Mouse (Mus musculus): ENCODE results near the gene Gm5640. TPM values are rescaled to one million over a fixed set of nuclear protein-coding genes. Genes with fewer than 3 reads are reported as not detected.
"Not testable (repeated sequence)": the region's sequence is repeated elsewhere in the genome, so short reads cannot be mapped to it uniquely, and the experiment has no call there.

The Gm5640 gene
- total RNA-seq (2014; rRNA removed) (0.38 and 1.3 TPM in 2 replicates), polyA plus RNA-seq (2015; fragmentation: Nextera tagmentation; extraction: Ambion mirVana) (0.14 and 0.28 TPM in 2 replicates)

- not testable (repeated sequence) for H3K36me3 ChIP-seq (ENCODE audit: insufficient read depth); H3K27me3 ChIP-seq (ENCODE audit: insufficient read depth, low read length); H3K27ac ChIP-seq (ENCODE audit: low read depth, low read length); H3K4me2 ChIP-seq (ENCODE audit: low read depth); H3K4me1 ChIP-seq (ENCODE audit: insufficient read depth); H3K9me3 ChIP-seq (ENCODE audit: low read length); H3K9ac ChIP-seq; H3K4me3 ChIP-seq (ENCODE audit: low read depth, low read length)
- 53% methylated on average over 3 of the region's 5 CpGs for WGBS
- ATAC-seq (peak; percentile 87), DNase-seq (peak; percentile 4)
Measured at GRCm38 (mm10) chrX:74645466-74646323, at the start of gene Gm5640. Gm5640 (minus strand) TSS chrX:74645635.

- ATAC-seq; H3K4me2 ChIP-seq (ENCODE audit: low read depth): not testable (repeated sequence)
Measured at GRCm38 (mm10) chrX:74646393-74646792, 958 bp upstream of the Gm5640 start.

GRCm38 (mm10) chrX:74592379-74592778 lies 53.1 kb downstream of the Gm5640 start, which contains the start of gene Olfr1325:
Olfr1325 (plus strand) TSS chrX:74592679.
- Histone ChIP-seq H3K9me3 (ENCODE audit: low read length) (no peaks in the 10 kb centered on the region), H3K36me3 (ENCODE audit: insufficient read depth) (no peaks in the 10 kb centered on the region), H3K9ac (no peak within 1 kb of the TSS), H3K4me2 (ENCODE audit: low read depth) (no peak within 1 kb of the TSS), H3K27ac (ENCODE audit: low read depth, low read length) (no peak within 1 kb of the TSS), H3K4me3 (ENCODE audit: low read depth, low read length) (no peak within 1 kb of the TSS), H3K4me1 (ENCODE audit: insufficient read depth) (no peaks in the 10 kb centered on the region), H3K27me3 (ENCODE audit: insufficient read depth, low read length) (no peaks in the 10 kb centered on the region)
- 84% methylated on average over 2 of the region's 2 CpGs for WGBS
- DNase-seq (no peak), ATAC-seq (no peak)
- TF ChIP-seq CTCF (IDR thresholded peaks at IDR 0.05; ENCODE audit: low read depth) = no peak

More at GRCm38 (mm10) chrX:74646393-74646792, 958 bp upstream of the Gm5640 start:
- no CpG with 5 or more reads among the region's 1 CpGs for WGBS
- not testable (repeated sequence) for H3K27me3 ChIP-seq (ENCODE audit: insufficient read depth, low read length); DNase-seq; H3K4me1 ChIP-seq (ENCODE audit: insufficient read depth); H3K9me3 ChIP-seq (ENCODE audit: low read length); H3K27ac ChIP-seq (ENCODE audit: low read depth, low read length); H3K4me3 ChIP-seq (ENCODE audit: low read depth, low read length); H3K36me3 ChIP-seq (ENCODE audit: insufficient read depth); H3K9ac ChIP-seq

Other genes with a start within 250 kb of the Gm5640 start
- gene G6pdx, start 216.4 kb downstream of the Gm5640 start, total RNA-seq (2014; rRNA removed) = 47.6 and 50.5 TPM in 2 replicates
- 45.1 and 48.8 TPM in 2 replicates for gene G6pdx, start 216.4 kb downstream of the Gm5640 start, polyA plus RNA-seq (2015; fragmentation: Nextera tagmentation; extraction: Ambion mirVana)
- gene Gm6880, start 164.2 kb downstream of the Gm5640 start, total RNA-seq (2014; rRNA removed) = 0.38 TPM in 1 of 2 replicates, not detected in the other
- not detected in 2 replicates for gene Gm6880, start 164.2 kb downstream of the Gm5640 start, polyA plus RNA-seq (2015; fragmentation: Nextera tagmentation; extraction: Ambion mirVana)
- not detected in 2 replicates for gene Olfr1326-ps1, start 70.7 kb downstream of the Gm5640 start, total RNA-seq (2014; rRNA removed)
- gene Olfr1326-ps1, start 70.7 kb downstream of the Gm5640 start, polyA plus RNA-seq (2015; fragmentation: Nextera tagmentation; extraction: Ambion mirVana) = not detected in 2 replicates
- gene Olfr1325, start 53.0 kb downstream of the Gm5640 start, total RNA-seq (2014; rRNA removed) = not detected in 2 replicates
- gene Olfr1325, start 53.0 kb downstream of the Gm5640 start, polyA plus RNA-seq (2015; fragmentation: Nextera tagmentation; extraction: Ambion mirVana) = not detected in 2 replicates
- gene Gm6890, start 95.3 kb upstream of the Gm5640 start, total RNA-seq (2014; rRNA removed) = not detected in 2 replicates
- not detected in 2 replicates for gene Gm6890, start 95.3 kb upstream of the Gm5640 start, polyA plus RNA-seq (2015; fragmentation: Nextera tagmentation; extraction: Ambion mirVana)
- 0.05 TPM in 1 of 2 replicates, not detected in the other for gene Gm5936, start 191.6 kb upstream of the Gm5640 start, total RNA-seq (2014; rRNA removed)
- gene Gm5936, start 191.6 kb upstream of the Gm5640 start, polyA plus RNA-seq (2015; fragmentation: Nextera tagmentation; extraction: Ambion mirVana) = not detected in 2 replicates